Mouse (Mus musculus) embryonic facial prominence, embryonic 14.5 days (tissue): ENCODE measurements around the gene Parn. TPM values are rescaled to one million over a fixed set of nuclear protein-coding genes. Genes with fewer than 3 reads are reported as not detected.

Experiments used
- ATAC-seq: fragments of 200-750 bp; cut with Nextera tagmentation; 2 replicates; pipeline ENCODE4 v1.8.0; 2017; ENCODE audit warnings: low read depth, moderate number of reproducible peaks, moderate TSS enrichment
- DNase-seq: peaks from one replicate; pipeline ENCODE4 v3.0.0-alpha.2; 2015; ENCODE audit warnings: low spot score
- H3K27ac ChIP-seq: fragments of 300-500 bp; sonication (generic); replicated peaks from 2 replicates; pipeline ENCODE4 v1.5.1; 2014; ENCODE audit warnings: low read depth, mild to moderate bottlenecking, low read length, moderate library complexity
- H3K27me3 ChIP-seq: fragments of 300-500 bp; sonication (generic); replicated peaks from 2 replicates; pipeline ENCODE4 v1.6.1; 2014; ENCODE audit warnings: low read length; ENCODE audit not compliant: control insufficient read depth, insufficient read depth
- H3K36me3 ChIP-seq: fragments of 300-500 bp; sonication (generic); 2 replicates; pipeline ENCODE4 v1.6.1; 2014; ENCODE audit warnings: low read length, mixed read lengths; ENCODE audit not compliant: control insufficient read depth, insufficient read depth
- H3K4me1 ChIP-seq: fragments of 300-500 bp; sonication (generic); 2 replicates; pipeline ENCODE4 v1.6.1; 2014; ENCODE audit warnings: antibody characterized with exemption, low read length; ENCODE audit not compliant: control insufficient read depth, insufficient read depth
- H3K4me2 ChIP-seq: fragments of 300-500 bp; sonication (generic); 2 replicates; pipeline ENCODE4 v1.6.1; 2014; ENCODE audit warnings: low read depth, mild to moderate bottlenecking, low read length, moderate library complexity, mixed read lengths
- H3K4me3 ChIP-seq: fragments of 300-500 bp; sonication (generic); 2 replicates; pipeline ENCODE4 v1.5.1; 2014; ENCODE audit warnings: low read depth, mild to moderate bottlenecking, low read length
- H3K9ac ChIP-seq: fragments of 300-500 bp; sonication (generic); 2 replicates; pipeline ENCODE4 v1.6.1; 2014; ENCODE audit warnings: low read depth, mild to moderate bottlenecking, low read length, moderate library complexity, mixed read lengths
- H3K9me3 ChIP-seq: fragments of 300-500 bp; sonication (generic); 2 replicates; pipeline ENCODE4 v1.6.1; 2016; ENCODE audit warnings: low read length; ENCODE audit not compliant: control insufficient read depth
- WGBS: fragments of 180-500 bp; shearing (Covaris S2); extraction: QIAGEN DNeasy Blood & Tissue Kit; methylation state at CpG from one replicate; pipeline ENCODE4 v1.1.7; 2014; 5-methylcytosine and 5-hydroxymethylcytosine counted together
- polyA plus RNA-seq: library from polyadenylated mRNA; unstranded; fragments of >200 nt; fragmentation: Nextera tagmentation; extraction: Ambion mirVana; gene quantifications from 2 replicates; pipeline ENCODE4 v1.2.1, GENCODE M21; 2014

The Parn gene
- polyA plus RNA-seq, 1 experiment from 2014 or later: 32.1 TPM

- 90% methylated on average over 5 of the region's 5 CpGs for WGBS
- H3K4me3 ChIP-seq: no peak overlapping the region
- H3K4me1 ChIP-seq: no peaks in the 10 kb centered on the region
- no peak for ATAC-seq
- no peak overlapping the region for H3K4me2 ChIP-seq
- H3K9me3 ChIP-seq: no peaks in the 10 kb centered on the region
- H3K9ac ChIP-seq: no peak overlapping the region
- DNase-seq: no peak
- H3K27me3 ChIP-seq: no peaks in the 10 kb centered on the region
- no peaks in the 10 kb centered on the region for H3K36me3 ChIP-seq
- H3K27ac ChIP-seq: no peak overlapping the region
Observed at GRCm38 (mm10) chr16:13565291-13565690, 102.7 kb downstream of the Parn start.

GRCm38 (mm10) chr16:13557784-13558183 is 110.2 kb downstream of the Parn start:
- Histone ChIP-seq H3K27me3 (no peaks in the 10 kb centered on the region), H3K4me3 (no peak overlapping the region), H3K9ac (no peak overlapping the region), H3K36me3 (no peaks in the 10 kb centered on the region), H3K27ac (no peak overlapping the region), H3K9me3 (no peaks in the 10 kb centered on the region), H3K4me2 (no peak overlapping the region), H3K4me1 (peaks cover 8% of the 10 kb centered on the region; the same call in 1 of the 2 replicates)
- 44% methylated on average over 2 of the region's 2 CpGs for WGBS
- DNase-seq: peak; percentile 35
- no peak for ATAC-seq

GRCm38 (mm10) chr16:13556954-13557470 is 111.0 kb downstream of the Parn start:
- no peaks in the 10 kb centered on the region for H3K9me3 ChIP-seq
- DNase-seq (peak; percentile 26), ATAC-seq (no peak)
- WGBS: 65% methylated on average over 9 of the region's 9 CpGs
- H3K27ac ChIP-seq: no peak overlapping the region
- H3K9ac ChIP-seq: no peak overlapping the region
- no peaks in the 10 kb centered on the region for H3K27me3 ChIP-seq
- H3K4me1 ChIP-seq: peaks cover 8% of the 10 kb centered on the region; the same call in 1 of the 2 replicates
- no peak overlapping the region for H3K4me2 ChIP-seq
- H3K36me3 ChIP-seq: no peaks in the 10 kb centered on the region
- no peak overlapping the region for H3K4me3 ChIP-seq

GRCm38 (mm10) chr16:13556446-13556845 is 111.5 kb downstream of the Parn start:
- no peak overlapping the region for H3K4me2 ChIP-seq
- no peak for DNase-seq

GRCm38 (mm10) chr16:13550667-13551066 is 117.3 kb downstream of the Parn start:
- Histone ChIP-seq H3K36me3 (peaks cover 20% of the 10 kb centered on the region), H3K9ac (no peak overlapping the region), H3K27ac (no peak overlapping the region), H3K9me3 (peaks cover 17% of the 10 kb centered on the region), H3K4me2 (no peak overlapping the region), H3K4me1 (no peaks in the 10 kb centered on the region), H3K27me3 (no peaks in the 10 kb centered on the region), H3K4me3 (no peak overlapping the region)
- no peak for ATAC-seq
- no peak for DNase-seq
- WGBS: 94% methylated on average over 3 of the region's 3 CpGs

More at GRCm38 (mm10) chr16:13556446-13556845, 111.5 kb downstream of the Parn start:
- no peak overlapping the region for H3K4me3 ChIP-seq
- no peak overlapping the region for H3K27ac ChIP-seq
- H3K9ac ChIP-seq: no peak overlapping the region
- H3K4me1 ChIP-seq: peaks cover 8% of the 10 kb centered on the region; the same call in 1 of the 2 replicates
- H3K27me3 ChIP-seq: no peaks in the 10 kb centered on the region
- H3K9me3 ChIP-seq: no peaks in the 10 kb centered on the region
- ATAC-seq: no peak
- 89% methylated on average over 7 of the region's 7 CpGs for WGBS
- no peaks in the 10 kb centered on the region for H3K36me3 ChIP-seq

GRCm38 (mm10) chr16:13549976-13550375 is 118.0 kb downstream of the Parn start:
- H3K27me3 ChIP-seq: no peaks in the 10 kb centered on the region
- H3K4me2 ChIP-seq: no peak overlapping the region
- no peak overlapping the region for H3K9ac ChIP-seq
- no peaks in the 10 kb centered on the region for H3K4me1 ChIP-seq
- H3K36me3 ChIP-seq: peaks cover 26% of the 10 kb centered on the region
- 92% methylated on average over 2 of the region's 2 CpGs for WGBS
- peaks cover 22% of the 10 kb centered on the region for H3K9me3 ChIP-seq
- H3K4me3 ChIP-seq: no peak overlapping the region
- DNase-seq (no peak), ATAC-seq (no peak)
- no peak overlapping the region for H3K27ac ChIP-seq

GRCm38 (mm10) chr16:13541816-13542215 is 126.2 kb downstream of the Parn start:
- H3K9me3 ChIP-seq: peaks cover 20% of the 10 kb centered on the region
- H3K4me2 ChIP-seq: no peak overlapping the region
- 88% methylated on average over 4 of the region's 4 CpGs for WGBS
- H3K27me3 ChIP-seq: no peaks in the 10 kb centered on the region
- no peaks in the 10 kb centered on the region for H3K4me1 ChIP-seq
- no peak overlapping the region for H3K27ac ChIP-seq
- no peak overlapping the region for H3K4me3 ChIP-seq
- ATAC-seq: no peak
- no peak for DNase-seq
- no peak overlapping the region for H3K9ac ChIP-seq
- H3K36me3 ChIP-seq: peaks cover 20% of the 10 kb centered on the region

GRCm38 (mm10) chr16:13541121-13541747 is 126.7 kb downstream of the Parn start:
- no peak overlapping the region for H3K27ac ChIP-seq
- WGBS: 72% methylated on average over 15 of the region's 15 CpGs
- H3K4me3 ChIP-seq: no peak overlapping the region
- H3K4me2 ChIP-seq: no peak overlapping the region
- H3K27me3 ChIP-seq: no peaks in the 10 kb centered on the region
- no peak overlapping the region for H3K9ac ChIP-seq
- peaks cover 14% of the 10 kb centered on the region for H3K9me3 ChIP-seq
- no peak for ATAC-seq
- peaks cover 14% of the 10 kb centered on the region for H3K36me3 ChIP-seq
- no peak for DNase-seq
- no peaks in the 10 kb centered on the region for H3K4me1 ChIP-seq
